Mouse (Mus musculus) liver, adult (tissue): ENCODE results near the gene Zbtb32.

Experiments used
- GATA4 ChIP-seq: IDR thresholded peaks from 2 replicates; pipeline ENCODE4 v1.6.1; 2014; ENCODE audit warnings: mild to moderate bottlenecking, low read length; ENCODE audit not compliant: insufficient replicate concordance

Zbtb32 gene

DNA sequence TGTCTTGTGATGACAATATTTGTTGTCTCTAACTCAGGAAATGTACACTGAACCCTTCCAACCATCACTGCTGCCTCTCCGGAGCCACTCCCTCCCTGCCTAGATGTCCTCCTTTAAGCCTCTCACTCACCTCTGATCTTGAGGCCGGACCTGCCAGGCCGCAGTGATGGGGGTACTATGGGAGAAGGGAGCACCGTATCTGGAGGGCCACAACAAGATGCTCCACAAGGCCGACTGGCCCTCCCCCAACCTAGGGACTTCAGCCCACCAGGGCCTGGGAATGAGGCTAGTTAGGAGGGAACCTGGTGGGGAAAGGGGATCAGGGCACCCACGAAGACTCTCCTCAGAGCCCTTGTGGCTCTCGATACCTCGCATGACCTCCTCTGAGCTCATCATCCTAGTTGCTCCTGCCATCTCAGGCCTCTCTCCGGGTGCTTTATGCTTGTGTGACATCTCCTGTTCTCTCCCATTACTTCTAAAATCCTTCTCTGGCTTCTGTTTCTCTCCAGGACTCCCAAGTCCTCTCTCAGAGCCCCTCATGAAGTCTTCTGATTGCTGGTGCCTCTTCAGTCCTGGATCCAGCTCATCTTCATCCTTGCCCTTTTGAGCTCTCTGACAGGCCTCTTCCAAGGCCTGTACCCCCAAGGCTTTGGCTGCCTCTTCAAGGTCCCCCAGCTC, 7.6 kb downstream of the Zbtb32 start:
- no peak for TF ChIP-seq GATA4

DNA sequence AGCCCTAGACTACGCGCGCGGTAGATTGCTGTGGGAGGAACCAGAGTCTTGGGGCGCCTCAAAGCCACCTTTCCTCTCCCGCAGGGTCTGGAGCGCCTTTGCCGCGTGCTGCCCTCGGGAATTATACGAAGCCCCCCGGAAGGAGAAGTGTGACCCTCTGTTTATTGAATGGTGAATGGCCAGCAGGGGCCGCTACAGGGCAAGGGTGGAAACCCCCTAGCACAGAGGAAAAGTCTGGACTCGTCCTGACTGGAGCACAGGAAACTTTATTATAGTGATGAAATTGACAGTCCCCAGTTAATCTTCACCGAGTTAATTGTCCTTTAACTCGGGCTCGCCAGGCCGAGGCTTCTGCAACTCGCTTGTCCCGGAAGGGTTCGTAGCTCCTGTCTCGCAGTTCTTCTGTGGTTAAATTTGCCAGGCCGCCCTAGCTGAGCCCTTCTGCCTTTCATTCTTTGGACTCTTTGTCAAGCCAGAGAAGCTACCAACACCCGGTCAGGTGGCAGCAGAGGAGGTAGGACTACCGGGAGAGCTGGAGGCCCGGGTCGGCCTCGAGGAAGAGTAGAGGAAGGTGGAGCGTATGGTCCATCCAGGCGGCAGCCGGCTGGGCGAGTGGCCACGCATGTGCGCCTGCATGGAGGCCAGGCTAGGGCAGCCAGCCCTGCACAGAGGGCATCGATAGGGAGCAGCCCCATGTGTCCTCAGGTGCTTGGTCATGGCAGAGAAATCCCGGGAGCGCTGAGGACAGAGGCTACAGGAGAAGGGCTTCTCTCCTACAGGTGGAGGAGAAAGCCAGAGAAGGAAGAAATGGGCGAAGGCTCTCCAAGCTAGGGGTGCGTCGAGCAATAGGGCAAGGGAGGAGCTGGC, 9.0 kb downstream of the Zbtb32 start:
- no peak for TF ChIP-seq GATA4

DNA sequence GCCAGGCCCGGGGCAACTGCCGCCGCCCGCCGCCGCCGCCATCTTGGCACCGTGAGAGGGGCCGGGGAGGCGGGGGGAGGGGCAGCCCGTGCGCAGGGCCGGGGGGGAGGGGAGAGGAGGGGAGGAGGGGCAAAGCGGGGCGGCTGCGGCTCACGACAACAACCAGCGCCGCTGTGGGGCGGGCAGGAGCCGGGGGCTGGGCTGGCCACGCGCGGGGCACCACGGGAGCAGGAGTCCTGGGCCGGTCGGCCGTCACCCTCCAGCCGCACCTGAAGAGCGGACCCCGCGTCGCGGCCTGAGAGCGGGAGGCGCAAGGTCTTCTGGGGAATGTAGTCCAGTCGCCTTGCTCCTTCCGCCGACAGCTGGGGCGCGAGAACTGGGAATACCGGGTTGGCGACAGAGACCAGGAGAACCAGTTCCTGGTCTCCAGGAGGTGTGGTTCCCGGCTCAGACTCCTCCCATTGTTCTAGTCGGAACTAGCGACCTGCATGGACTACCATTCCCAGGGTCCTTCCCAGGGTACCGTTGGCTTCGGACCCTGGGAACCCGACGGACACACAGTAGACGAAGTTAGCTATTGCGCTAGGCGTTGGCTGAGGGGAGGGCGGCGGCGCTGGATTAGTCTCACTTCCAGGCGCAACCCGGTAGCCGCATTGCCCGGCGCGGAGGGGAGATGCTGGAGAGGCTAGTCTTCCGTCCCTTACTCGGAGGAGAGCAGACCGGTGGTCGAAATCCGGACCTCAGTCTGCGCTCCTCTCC, 9.9 kb downstream of the Zbtb32 start, which contains the start of gene Kmt2b:
TSS of gene Kmt2b (minus strand) at position 51 of the 759 bp plus-strand sequence.
- no peak for TF ChIP-seq GATA4

DNA sequence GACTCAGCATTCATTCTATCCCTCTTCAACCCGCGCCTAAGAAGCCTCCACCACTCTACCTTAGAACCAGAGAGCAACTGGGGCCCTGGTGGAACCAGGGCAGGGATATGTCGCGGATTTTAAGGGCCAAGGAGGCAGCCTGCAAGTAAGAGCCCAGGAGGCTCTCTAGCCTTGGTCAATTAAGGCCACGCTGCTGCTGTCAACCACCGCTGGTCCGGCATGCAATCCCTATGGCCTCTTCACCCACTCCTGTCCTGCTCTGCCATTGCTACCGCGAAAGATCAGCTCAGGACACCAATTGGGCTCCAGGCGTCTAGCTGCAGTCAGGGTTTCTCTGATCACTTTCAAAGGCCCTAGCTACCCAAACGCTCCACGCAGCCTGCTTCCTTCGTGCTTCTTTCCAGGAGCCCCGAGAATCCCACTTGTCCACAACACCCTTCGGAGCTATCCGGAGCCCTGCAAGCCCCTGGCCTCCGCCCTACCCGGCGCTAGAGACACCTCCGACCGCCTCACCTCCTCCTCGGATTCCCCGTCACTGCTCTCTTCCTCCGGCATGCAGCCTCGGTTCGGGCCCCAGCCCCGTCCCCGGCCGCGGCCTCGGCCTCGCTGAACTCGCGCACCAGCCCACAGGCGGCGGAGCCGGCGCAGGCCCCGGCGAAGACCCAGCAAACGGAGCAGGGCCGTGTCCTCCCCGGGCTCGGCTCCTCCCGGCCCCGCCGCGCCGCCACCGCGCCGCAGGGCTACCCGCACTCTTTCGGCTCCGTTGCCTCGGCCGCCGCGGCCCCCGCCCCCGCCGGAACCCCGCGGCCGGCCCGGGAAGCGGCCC, 10.7 kb downstream of the Zbtb32 start:
- no peak for TF ChIP-seq GATA4

DNA sequence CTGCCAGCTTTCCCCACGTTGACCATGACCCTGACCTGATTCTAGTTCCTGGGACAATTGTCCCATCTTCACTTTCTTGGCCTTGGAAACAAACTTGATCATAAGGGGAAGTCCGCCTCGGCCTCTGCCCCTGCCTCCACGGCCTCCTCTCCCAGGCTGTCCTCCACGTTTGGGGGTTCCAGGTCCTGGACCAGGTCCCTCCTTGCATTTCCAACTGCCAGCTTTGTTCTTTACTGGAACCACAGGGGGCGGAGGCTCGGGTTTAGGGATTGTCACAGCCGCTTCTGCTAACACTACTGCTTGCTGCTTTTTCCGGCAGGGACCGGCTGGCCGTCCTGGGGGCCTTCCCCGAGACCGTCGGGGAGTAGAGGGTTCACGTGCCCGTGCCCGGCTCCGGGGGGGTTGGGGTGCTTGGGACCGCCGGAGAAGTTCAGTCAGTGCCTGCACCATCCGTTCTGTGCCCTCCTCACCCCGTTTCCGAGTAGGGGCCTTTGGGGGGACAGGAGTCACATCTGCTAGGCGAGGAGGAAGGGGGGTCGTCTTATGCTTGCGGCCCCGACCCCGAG, 12.2 kb downstream of the Zbtb32 start:
- TF ChIP-seq GATA4 = no peak

DNA sequence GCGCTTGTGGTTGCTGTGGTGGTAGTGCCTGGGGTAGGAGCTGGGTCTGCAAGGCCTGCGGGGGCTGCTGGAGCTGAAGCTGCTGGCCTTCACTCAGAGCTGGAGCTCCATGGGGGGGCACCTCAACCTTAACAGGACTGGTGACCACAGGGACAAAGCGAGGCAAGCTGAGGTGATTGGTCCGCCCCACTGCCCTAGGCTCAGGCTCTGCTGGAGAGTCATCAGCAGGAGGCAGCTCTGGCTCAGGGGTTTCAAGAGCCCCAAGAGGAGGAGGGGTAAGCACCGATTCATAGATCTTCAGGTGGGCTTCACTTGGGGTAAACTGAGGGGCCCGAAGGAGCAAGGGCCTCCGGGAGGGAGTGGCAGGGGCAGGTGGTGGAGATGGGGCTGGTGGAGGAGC, 13.5 kb downstream of the Zbtb32 start:
- TF ChIP-seq GATA4 = no peak

DNA sequence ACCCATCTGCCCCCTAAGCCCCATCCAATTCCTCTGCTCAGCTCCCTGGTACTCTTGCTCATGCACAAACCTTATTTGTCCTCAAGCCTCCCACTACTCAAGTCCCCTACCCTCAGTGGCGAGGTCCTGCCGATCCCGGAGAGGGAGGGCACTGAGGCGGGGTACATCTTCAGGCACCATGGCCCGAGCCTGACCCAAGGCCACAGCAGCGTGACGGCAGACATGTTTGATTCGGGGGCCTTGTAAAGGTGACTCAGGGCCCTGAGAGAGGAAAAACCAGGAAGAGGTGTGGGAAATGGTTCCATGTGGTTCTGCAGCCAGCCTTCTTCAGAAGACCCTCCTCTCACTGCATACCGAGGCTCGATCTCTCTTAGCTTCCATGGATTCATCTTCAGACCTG, 14.4 kb downstream of the Zbtb32 start:
- no peak for TF ChIP-seq GATA4

DNA sequence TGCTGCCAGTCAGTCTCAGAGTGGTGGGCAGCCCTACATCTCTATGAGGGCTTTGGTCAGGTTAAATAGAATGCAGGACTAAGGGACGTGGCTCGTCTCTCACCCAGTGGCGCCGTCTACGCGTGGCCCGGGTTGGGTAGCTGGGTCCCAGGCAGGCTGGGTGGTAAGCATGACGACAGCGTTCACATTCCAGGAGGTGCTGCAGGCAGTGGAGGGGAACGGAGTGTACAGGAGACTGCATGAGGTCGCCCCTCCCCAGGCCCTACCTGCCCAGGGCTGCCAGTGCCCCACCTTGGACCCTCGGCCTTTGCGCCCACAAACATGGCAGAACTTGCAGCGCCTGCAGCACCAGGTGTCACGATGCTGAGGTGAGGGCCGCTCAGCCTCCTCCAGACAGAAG, 17.2 kb downstream of the Zbtb32 start:
- no peak for TF ChIP-seq GATA4

DNA sequence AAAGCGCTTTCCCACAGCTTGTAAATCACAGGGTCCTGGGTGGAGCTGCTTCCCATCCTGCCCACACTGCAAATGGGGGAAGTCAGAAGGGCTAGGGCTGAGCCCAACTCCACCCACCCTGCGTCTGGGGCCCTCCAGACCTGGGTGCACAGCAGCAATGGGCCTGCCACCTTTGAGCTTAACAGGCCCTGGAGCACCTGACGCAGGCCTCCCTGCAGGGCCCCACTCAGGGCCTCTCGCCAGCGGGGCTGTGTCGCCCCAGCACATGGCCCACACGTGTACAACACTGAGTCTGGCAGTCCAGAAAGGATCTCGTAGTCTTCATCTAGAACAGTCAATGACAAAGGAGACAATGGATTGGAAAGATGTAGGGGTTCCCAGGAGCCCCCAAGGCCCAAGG, 18.8 kb downstream of the Zbtb32 start:
- TF ChIP-seq GATA4 = no peak

DNA sequence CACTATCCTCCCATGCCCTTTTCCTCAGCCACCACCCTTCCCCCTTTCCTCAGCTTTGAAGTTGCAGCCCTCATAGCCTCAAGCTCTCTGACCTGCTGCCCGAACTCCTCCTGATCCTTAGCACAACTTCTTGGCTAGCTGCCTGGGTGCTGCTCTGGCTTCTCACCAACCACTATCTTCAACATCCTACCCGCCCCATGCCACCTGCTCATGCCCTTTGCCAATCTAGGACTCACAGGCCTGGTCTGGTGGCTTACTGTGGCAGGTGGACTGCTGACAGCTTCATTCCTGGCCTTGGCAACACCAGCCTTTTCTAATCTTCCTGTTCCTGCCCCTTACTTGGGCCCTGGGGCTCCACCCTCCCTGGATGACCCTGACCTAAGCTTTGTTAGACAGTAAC, 25.7 kb downstream of the Zbtb32 start:
- no peak for TF ChIP-seq GATA4

DNA sequence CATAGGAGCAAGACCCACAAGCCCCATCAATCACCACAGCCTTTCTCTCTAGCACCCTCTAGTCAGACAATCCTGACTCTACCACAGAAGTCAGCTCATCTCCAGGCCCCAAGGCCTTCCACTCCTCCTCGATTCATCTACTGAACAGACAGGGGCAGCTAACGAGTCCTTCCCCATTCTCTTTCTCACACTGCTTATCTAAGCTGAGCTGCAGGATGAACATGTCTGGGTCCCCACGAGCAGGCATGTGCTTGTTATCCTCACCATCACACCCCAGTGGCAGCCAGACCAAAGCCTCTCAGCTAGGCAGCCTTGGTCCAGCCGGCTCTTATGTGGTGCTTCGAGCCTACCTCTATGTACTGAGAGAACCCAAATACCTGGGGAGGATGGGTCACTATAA, 26.3 kb downstream of the Zbtb32 start:
- no peak for TF ChIP-seq GATA4

DNA sequence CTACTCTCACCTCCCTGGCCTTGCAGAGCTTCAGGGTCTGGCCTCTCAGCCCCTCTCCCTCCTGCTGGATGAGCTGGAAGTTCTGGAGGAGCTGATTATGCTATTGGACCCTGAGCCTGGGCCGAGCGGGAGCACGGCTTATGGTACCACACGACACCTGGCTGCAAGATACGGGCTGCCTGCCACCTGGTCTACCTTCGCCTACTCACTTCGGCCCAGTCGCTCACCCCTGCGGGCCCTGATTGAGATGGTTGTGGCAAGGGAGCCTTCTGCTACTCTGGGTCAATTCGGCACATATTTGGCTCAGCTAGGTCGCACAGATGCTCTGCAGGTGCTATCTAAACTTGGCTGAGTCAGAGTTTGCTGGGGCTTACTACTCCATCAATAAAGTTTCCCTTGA, 31.2 kb downstream of the Zbtb32 start:
- TF ChIP-seq GATA4 = no peak

DNA sequence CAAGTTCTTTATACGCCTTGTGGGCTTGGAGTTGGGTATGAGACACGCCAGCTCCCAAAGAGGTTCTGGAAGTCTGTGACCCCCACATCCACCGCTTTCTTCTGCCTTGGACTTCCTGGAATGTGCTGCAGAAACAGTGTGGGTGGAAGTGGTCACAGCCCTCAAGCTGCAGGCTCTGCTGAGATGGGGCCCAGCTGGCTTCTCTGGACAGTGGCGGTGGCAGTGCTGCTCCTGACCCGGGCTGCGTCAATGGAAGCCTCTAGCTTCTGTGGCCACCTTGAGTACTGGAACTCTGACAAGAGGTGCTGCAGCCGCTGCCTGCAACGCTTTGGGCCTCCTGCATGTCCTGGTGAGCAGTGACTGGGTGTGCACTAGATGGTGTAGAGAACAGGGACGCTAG, 32.7 kb downstream of the Zbtb32 start:
- TF ChIP-seq GATA4 = no peak

DNA sequence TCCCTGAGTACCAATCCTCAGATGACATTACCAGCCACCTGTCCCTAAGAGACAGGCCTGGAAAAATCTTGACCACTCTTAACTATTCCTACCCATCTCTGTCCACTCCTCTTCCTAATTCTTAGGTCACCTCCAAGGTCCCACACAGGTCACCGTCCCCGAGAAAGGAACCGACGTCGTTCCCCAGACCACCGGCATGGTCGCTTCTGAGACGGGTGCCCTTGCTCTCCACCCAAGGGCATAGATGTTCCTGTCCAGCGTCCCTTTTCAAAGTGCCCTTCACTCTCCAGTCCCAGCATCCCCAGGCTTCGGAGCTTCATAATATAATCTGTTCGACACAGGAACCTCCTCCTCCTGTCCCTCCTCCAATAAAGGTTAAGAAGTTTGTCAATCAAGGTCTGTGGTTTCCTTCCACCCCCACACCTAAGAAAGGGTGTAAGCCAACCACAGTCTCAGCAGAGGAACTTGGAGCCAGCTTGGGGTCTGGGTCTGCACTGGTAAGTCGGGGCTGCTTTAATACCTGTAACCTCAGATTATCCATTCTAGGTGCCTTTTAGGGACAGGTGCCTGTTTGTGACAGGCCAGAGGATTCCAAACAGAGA, 33.6 kb downstream of the Zbtb32 start, which contains the start of gene Igflr1:
TSS of gene Igflr1 (plus strand) at position 458 of the 602 bp plus-strand sequence.
- no peak for TF ChIP-seq GATA4
